Mouse (Mus musculus): ENCODE results near the gene Ccdc171.

DNA sequence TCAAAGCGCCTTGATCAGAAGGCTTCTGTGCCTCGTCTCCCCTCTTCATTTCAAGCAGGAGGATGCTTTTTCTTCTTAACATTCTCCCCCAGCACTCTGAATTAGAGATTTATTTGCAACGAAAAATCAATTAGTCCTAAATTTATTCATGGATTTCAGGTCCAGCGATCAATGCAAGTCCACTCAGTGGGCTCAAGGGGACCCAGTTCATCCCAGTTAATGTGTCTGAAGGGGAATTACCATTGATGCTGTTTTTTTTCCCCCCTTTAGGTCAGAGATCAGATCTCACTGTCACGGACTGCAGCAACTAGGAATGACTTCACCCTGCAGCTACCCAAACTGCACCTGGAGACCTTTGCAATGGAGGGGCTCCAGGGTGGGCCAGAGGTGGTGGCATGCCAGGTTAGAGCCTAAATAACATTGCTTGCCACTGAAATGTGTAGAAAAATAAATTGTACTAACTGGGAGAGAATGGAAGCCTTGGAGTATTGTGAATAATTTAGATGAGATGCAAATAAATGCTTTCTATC lies 269.6 kb downstream of the Ccdc171 start:
- TF ChIP-seq POLR2A (IDR thresholded peaks at IDR 0.05; ENCODE audit: borderline replicate concordance, insufficient read depth, low read length): no peak
- no peak for TF ChIP-seq CTCF (IDR thresholded peaks at IDR 0.05; ENCODE audit: borderline replicate concordance, insufficient read depth, low read depth, low read length)
